Mouse (Mus musculus): ENCODE data around the gene Ate1. TPM values are rescaled to one million over a fixed set of nuclear protein-coding genes. Genes with fewer than 3 reads are reported as not detected.

Gene Ate1
- 6.5 and 9.0 TPM in 2 replicates for polyA plus RNA-seq (2012; rRNA removed)

- no peak for DNase-seq
- H3K4me1 ChIP-seq (replicated peaks; ENCODE audit: control insufficient read depth, insufficient read depth, low read length): peaks cover 6% of the 10 kb centered on the region
- no peak for TF ChIP-seq CTCF (IDR thresholded peaks at IDR 0.05; ENCODE audit: borderline replicate concordance, control insufficient read depth, extremely low read depth, insufficient read depth, low read length, poor library complexity)
- TF ChIP-seq POLR2A (IDR thresholded peaks at IDR 0.05; ENCODE audit: control insufficient read depth, extremely low read depth, insufficient read depth, low read length, poor library complexity): no peak
- peak within 1 kb of the TSS; percentile 83 for H3K4me3 ChIP-seq (ENCODE audit: control insufficient read depth, insufficient read depth, low read length)
- no peaks in the 10 kb centered on the region for H3K27me3 ChIP-seq (ENCODE audit: control insufficient read depth, insufficient read depth, low read length)
- 27% methylated on average over 20 of the region's 20 CpGs for WGBS
- H3K36me3 ChIP-seq (ENCODE audit: control insufficient read depth, insufficient read depth, low read length): no peaks in the 10 kb centered on the region
- no peak within 1 kb of the TSS for H3K27ac ChIP-seq (ENCODE audit: control insufficient read depth, insufficient read depth, low read length)
Measured at GRCm38 (mm10) chr7:130520049-130520425, at the start of gene Ate1. Ate1 (minus strand) TSS chr7:130520369.

- Histone ChIP-seq H3K4me3 (ENCODE audit: control insufficient read depth, insufficient read depth, low read length) (no peak overlapping the region), H3K4me1 (replicated peaks; ENCODE audit: control insufficient read depth, insufficient read depth, low read length) (no peaks in the 10 kb centered on the region), H3K27me3 (ENCODE audit: control insufficient read depth, insufficient read depth, low read length) (no peaks in the 10 kb centered on the region), H3K36me3 (ENCODE audit: control insufficient read depth, insufficient read depth, low read length) (no peaks in the 10 kb centered on the region), H3K27ac (ENCODE audit: control insufficient read depth, insufficient read depth, low read length) (no peak overlapping the region)
- 83% methylated on average over 9 of the region's 9 CpGs for WGBS
- DNase-seq: no peak
- TF ChIP-seq POLR2A (IDR thresholded peaks at IDR 0.05; ENCODE audit: control insufficient read depth, extremely low read depth, insufficient read depth, low read length, poor library complexity) (no peak), CTCF (IDR thresholded peaks at IDR 0.05; ENCODE audit: borderline replicate concordance, control insufficient read depth, extremely low read depth, insufficient read depth, low read length, poor library complexity) (no peak)
Measured at GRCm38 (mm10) chr7:130568783-130569436, 48.7 kb upstream of the Ate1 start.

- TF ChIP-seq CTCF (IDR thresholded peaks at IDR 0.05; ENCODE audit: borderline replicate concordance, control insufficient read depth, extremely low read depth, insufficient read depth, low read length, poor library complexity) (no peak), POLR2A (IDR thresholded peaks at IDR 0.05; ENCODE audit: control insufficient read depth, extremely low read depth, insufficient read depth, low read length, poor library complexity) (no peak)
- 73% methylated on average over 3 of the region's 3 CpGs for WGBS
- H3K27ac ChIP-seq (ENCODE audit: control insufficient read depth, insufficient read depth, low read length): no peak overlapping the region
- H3K27me3 ChIP-seq (ENCODE audit: control insufficient read depth, insufficient read depth, low read length): no peaks in the 10 kb centered on the region
- H3K4me3 ChIP-seq (ENCODE audit: control insufficient read depth, insufficient read depth, low read length): no peak overlapping the region
- DNase-seq: no peak
- H3K36me3 ChIP-seq (ENCODE audit: control insufficient read depth, insufficient read depth, low read length): no peaks in the 10 kb centered on the region
- no peaks in the 10 kb centered on the region; the same call in 1 of the 2 replicates for H3K4me1 ChIP-seq (replicated peaks; ENCODE audit: control insufficient read depth, insufficient read depth, low read length)
Measured at GRCm38 (mm10) chr7:130564596-130564995, 44.4 kb upstream of the Ate1 start.

- Histone ChIP-seq H3K4me1 (replicated peaks; ENCODE audit: control insufficient read depth, insufficient read depth, low read length) (no peaks in the 10 kb centered on the region; the same call in 1 of the 2 replicates), H3K27me3 (ENCODE audit: control insufficient read depth, insufficient read depth, low read length) (no peaks in the 10 kb centered on the region), H3K36me3 (ENCODE audit: control insufficient read depth, insufficient read depth, low read length) (no peaks in the 10 kb centered on the region), H3K27ac (ENCODE audit: control insufficient read depth, insufficient read depth, low read length) (no peak overlapping the region), H3K4me3 (ENCODE audit: control insufficient read depth, insufficient read depth, low read length) (no peak overlapping the region)
- 82% methylated on average over 4 of the region's 4 CpGs for WGBS
- TF ChIP-seq POLR2A (IDR thresholded peaks at IDR 0.05; ENCODE audit: control insufficient read depth, extremely low read depth, insufficient read depth, low read length, poor library complexity) (no peak), CTCF (IDR thresholded peaks at IDR 0.05; ENCODE audit: borderline replicate concordance, control insufficient read depth, extremely low read depth, insufficient read depth, low read length, poor library complexity) (no peak)
- DNase-seq: no peak
Measured at GRCm38 (mm10) chr7:130563880-130564279, 43.7 kb upstream of the Ate1 start.

DNA sequence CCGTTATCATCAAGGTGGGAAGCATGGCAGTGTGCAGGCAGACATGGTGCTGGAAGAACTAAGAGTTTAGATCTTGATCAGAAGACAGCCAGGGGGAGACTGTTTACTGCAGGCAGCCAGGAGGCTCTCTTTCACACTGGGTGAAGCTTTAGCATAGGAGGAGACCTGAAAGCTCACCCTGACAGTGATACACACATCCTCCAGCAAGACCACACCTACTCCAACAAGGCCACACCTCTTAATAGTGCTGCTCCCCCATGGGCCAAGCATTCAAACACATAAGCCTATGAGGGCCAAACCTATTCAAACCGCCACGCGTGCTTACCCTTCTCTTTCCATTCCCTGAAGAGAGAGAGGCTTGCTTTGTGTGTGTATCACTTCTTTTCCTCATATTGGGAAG, 43.1 kb upstream of the Ate1 start:
- Histone ChIP-seq H3K27ac (ENCODE audit: control insufficient read depth, insufficient read depth, low read length) (no peak overlapping the region), H3K36me3 (ENCODE audit: control insufficient read depth, insufficient read depth, low read length) (no peaks in the 10 kb centered on the region), H3K4me3 (ENCODE audit: control insufficient read depth, insufficient read depth, low read length) (no peak overlapping the region), H3K4me1 (replicated peaks; ENCODE audit: control insufficient read depth, insufficient read depth, low read length) (no peaks in the 10 kb centered on the region; the same call in 1 of the 2 replicates), H3K27me3 (ENCODE audit: control insufficient read depth, insufficient read depth, low read length) (no peaks in the 10 kb centered on the region)
- TF ChIP-seq POLR2A (IDR thresholded peaks at IDR 0.05; ENCODE audit: control insufficient read depth, extremely low read depth, insufficient read depth, low read length, poor library complexity) (no peak), CTCF (IDR thresholded peaks at IDR 0.05; ENCODE audit: borderline replicate concordance, control insufficient read depth, extremely low read depth, insufficient read depth, low read length, poor library complexity) (no peak)
- DNase-seq: no peak
- WGBS: 96% methylated on average over 4 of the region's 4 CpGs

- Histone ChIP-seq H3K4me1 (replicated peaks; ENCODE audit: control insufficient read depth, insufficient read depth, low read length) (no peaks in the 10 kb centered on the region; the same call in 1 of the 2 replicates), H3K27ac (ENCODE audit: control insufficient read depth, insufficient read depth, low read length) (no peak overlapping the region), H3K27me3 (ENCODE audit: control insufficient read depth, insufficient read depth, low read length) (no peaks in the 10 kb centered on the region), H3K36me3 (ENCODE audit: control insufficient read depth, insufficient read depth, low read length) (no peaks in the 10 kb centered on the region), H3K4me3 (ENCODE audit: control insufficient read depth, insufficient read depth, low read length) (no peak overlapping the region)
- 41% methylated on average over 1 of the region's 1 CpGs for WGBS
- DNase-seq: no peak
- no peak for TF ChIP-seq CTCF (IDR thresholded peaks at IDR 0.05; ENCODE audit: borderline replicate concordance, control insufficient read depth, extremely low read depth, insufficient read depth, low read length, poor library complexity)
- no peak for TF ChIP-seq POLR2A (IDR thresholded peaks at IDR 0.05; ENCODE audit: control insufficient read depth, extremely low read depth, insufficient read depth, low read length, poor library complexity)
Measured at GRCm38 (mm10) chr7:130560933-130561332, 40.8 kb upstream of the Ate1 start.

Data from thymus, adult 2 months (tissue).